Mouse (Mus musculus) liver, embryonic 16.5 days (tissue): ENCODE results near the gene Tmem161b. TPM values are rescaled to one million over a fixed set of nuclear protein-coding genes. Genes with fewer than 3 reads are reported as not detected.
"Not testable (repeated sequence)": the region's sequence is repeated elsewhere in the genome, so short reads cannot be mapped to it uniquely, and the experiment has no call there.

Experiments
- ATAC-seq: fragments of 200-750 bp; cut with Nextera tagmentation; 2 replicates; pipeline ENCODE4 v1.8.0; 2017; ENCODE audit warnings: low read depth, mild to moderate bottlenecking, moderate number of reproducible peaks, moderate library complexity
- H3K27ac ChIP-seq: fragments of 300-500 bp; sonication (generic); 2 replicates; pipeline ENCODE4 v1.5.1; 2014; ENCODE audit warnings: mild to moderate bottlenecking, low read length
- H3K27me3 ChIP-seq: fragments of 300-500 bp; sonication (generic); 2 replicates; pipeline ENCODE4 v1.6.1; 2014; ENCODE audit warnings: low read depth, low read length, mixed read lengths; ENCODE audit not compliant: control insufficient read depth, insufficient read depth
- H3K36me3 ChIP-seq: fragments of 300-500 bp; sonication (generic); 2 replicates; pipeline ENCODE4 v1.6.1; 2014; ENCODE audit warnings: mild to moderate bottlenecking; ENCODE audit not compliant: control insufficient read depth, insufficient read depth
- H3K4me1 ChIP-seq: fragments of 300-500 bp; sonication (generic); 2 replicates; pipeline ENCODE4 v1.6.1; 2014; ENCODE audit warnings: low read depth, low read length, mixed read lengths; ENCODE audit not compliant: control insufficient read depth
- H3K4me2 ChIP-seq: fragments of 300-500 bp; sonication (generic); 2 replicates; pipeline ENCODE4 v1.6.1; 2014; ENCODE audit warnings: low read depth, low read length, mixed read lengths
- H3K4me3 ChIP-seq: fragments of 300-500 bp; sonication (generic); 2 replicates; pipeline ENCODE4 v1.5.1; 2014; ENCODE audit warnings: low read depth, mild to moderate bottlenecking, low read length
- H3K9ac ChIP-seq: fragments of 300-500 bp; sonication (generic); 2 replicates; pipeline ENCODE4 v1.6.1; 2014; ENCODE audit warnings: low read depth, low read length
- H3K9me3 ChIP-seq: fragments of 300-500 bp; sonication (generic); replicated peaks from 2 replicates; pipeline ENCODE4 v1.6.1; 2016; ENCODE audit warnings: low read length; ENCODE audit not compliant: control insufficient read depth
- WGBS: fragments of 180-500 bp; shearing (Covaris S2); extraction: QIAGEN DNeasy Blood & Tissue Kit; methylation state at CpG from one replicate; pipeline ENCODE4 v1.1.7; 2014; ENCODE audit not compliant: insufficient replicate concordance; 5-methylcytosine and 5-hydroxymethylcytosine counted together
- polyA plus RNA-seq: library from polyadenylated mRNA; unstranded; fragments of >200 nt; fragmentation: Nextera tagmentation; extraction: Ambion mirVana; gene quantifications from 2 replicates; pipeline ENCODE4 v1.2.1, GENCODE M21; 2015

Tmem161b gene
- 5.0 and 5.9 TPM in 2 replicates for polyA plus RNA-seq

DNA sequence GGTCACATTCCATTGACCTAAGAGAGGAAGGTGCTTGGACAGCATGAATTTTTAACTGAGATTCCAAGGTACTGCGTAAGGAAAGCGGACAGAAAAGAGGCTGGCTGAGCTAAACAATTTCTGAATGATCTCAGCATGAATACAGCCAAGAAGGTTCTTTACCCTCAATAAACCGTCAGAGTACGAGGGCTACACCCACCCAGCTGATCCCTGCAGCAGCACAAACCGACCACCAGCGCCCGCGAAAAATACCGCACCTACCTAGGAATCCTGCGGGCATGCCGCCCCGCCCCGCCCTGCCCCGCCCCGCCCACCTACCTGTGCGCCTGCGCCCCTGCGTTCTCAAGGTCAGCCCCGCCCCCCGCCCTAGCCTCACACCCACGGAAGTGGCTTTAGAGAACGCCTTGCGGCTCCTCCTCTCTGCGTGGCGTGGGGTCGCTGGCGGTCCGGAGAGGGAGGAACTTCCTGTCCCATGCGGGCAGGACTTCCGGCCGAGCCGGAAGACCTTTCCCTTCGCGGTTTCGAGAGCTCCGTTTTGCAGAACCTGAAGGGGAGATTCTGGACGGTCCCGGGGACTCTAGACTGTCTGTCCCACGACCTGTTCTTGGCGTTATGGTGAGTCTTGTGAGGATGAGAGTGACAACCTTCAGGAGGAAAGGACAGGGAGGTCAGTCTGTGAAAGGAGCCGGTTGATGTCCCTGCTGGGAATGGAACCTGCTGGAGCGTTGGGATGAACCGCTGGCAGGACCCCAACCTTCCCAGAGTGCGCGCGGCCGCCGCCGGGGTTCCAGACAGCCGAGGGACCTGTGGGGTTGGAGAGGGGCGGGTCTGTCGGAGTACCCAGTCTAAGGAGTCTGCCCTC, at the start of gene Tmem161b:
Gene Tmem161b (plus strand): TSS at position 477 of the 862 bp plus-strand sequence.
- Histone ChIP-seq H3K36me3 (no peaks in the 10 kb centered on the region), H3K9me3 (no peaks in the 10 kb centered on the region), H3K9ac (peak within 1 kb of the TSS; percentile 68), H3K27me3 (no peaks in the 10 kb centered on the region), H3K27ac (peak within 1 kb of the TSS; percentile 54), H3K4me3 (peak within 1 kb of the TSS; percentile 77), H3K4me2 (peak within 1 kb of the TSS; percentile 78), H3K4me1 (peaks cover 6% of the 10 kb centered on the region)
- ATAC-seq, result peak; percentile 99
- under 1% methylated on average over 50 of the region's 52 CpGs for WGBS

DNA sequence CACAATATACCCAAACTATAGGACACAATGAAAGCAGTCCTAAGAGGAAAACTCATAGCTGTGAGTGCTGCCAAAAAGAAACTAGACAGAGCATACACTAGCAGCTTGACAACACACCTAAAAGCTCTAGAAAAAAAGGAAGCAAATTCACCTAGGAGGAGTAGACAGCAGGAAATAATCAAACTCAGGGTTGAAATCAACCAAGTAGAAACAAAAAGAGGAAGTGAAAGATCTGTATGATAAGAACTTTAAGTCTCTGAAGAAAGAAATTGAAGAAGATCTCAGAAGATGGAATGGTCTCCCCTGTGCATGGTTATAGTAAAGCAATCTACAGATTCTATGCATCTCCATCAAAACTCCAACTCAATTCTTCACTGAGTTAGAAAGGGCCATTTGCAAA, 36.3 kb upstream of the Tmem161b start:
- not testable (repeated sequence) for H3K27me3 ChIP-seq, ATAC-seq, H3K4me2 ChIP-seq, H3K27ac ChIP-seq, H3K4me1 ChIP-seq, H3K9me3 ChIP-seq, H3K9ac ChIP-seq, H3K4me3 ChIP-seq, H3K36me3 ChIP-seq

DNA sequence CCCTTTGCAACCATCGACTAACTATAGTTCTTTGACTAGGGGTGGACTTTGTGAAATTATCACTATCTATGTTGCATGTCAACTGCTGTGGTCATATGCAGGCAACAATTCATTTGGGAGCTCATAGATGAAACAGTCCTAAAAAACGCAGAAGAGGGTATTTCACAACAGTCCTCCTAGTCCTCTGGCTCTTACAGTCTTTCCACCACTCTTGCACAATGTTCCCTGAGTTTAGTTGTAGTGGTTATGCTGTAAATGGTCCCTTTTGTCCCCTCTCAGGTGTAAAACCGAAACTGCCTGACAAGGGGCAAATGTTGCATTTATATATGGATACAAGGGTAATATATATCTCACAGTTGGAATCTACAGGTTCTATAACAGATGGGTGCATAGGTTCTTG, 29.4 kb upstream of the Tmem161b start:
- H3K36me3 ChIP-seq, result no peaks in the 10 kb centered on the region
- H3K4me3 ChIP-seq, result no peak overlapping the region
- H3K9me3 ChIP-seq, result no peaks in the 10 kb centered on the region
- no peak for ATAC-seq
- H3K27ac ChIP-seq, result no peak overlapping the region
- WGBS, result 49% methylated on average over 3 of the region's 3 CpGs
- H3K9ac ChIP-seq, result no peak overlapping the region
- no peak overlapping the region for H3K4me2 ChIP-seq
- H3K4me1 ChIP-seq, result no peaks in the 10 kb centered on the region
- H3K27me3 ChIP-seq, result no peaks in the 10 kb centered on the region

DNA sequence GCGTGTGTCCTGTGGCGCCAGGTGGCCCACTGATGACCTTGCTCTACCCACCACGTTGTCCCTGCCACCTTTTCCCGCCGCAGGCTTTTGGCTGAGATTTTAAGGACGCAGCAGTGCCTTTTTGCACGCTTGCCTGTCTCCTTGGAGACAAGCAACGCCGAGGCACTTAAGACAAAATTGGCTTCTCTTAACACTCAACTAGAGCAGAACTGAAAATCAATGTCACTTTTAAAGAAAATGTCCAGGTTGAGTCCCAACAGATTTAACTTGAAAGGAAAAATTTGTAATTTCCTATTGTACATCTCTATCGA, 541 bp downstream of the Tmem161b start:
- 2% methylated on average over 10 of the region's 10 CpGs for WGBS
- peak overlapping the region; percentile 68 for H3K9ac ChIP-seq
- no peak for ATAC-seq
- H3K4me2 ChIP-seq, result peak overlapping the region; percentile 78
- no peaks in the 10 kb centered on the region for H3K27me3 ChIP-seq
- H3K9me3 ChIP-seq, result no peaks in the 10 kb centered on the region
- H3K36me3 ChIP-seq, result no peaks in the 10 kb centered on the region
- H3K4me3 ChIP-seq, result peak overlapping the region; percentile 77
- peaks cover 6% of the 10 kb centered on the region for H3K4me1 ChIP-seq
- peak overlapping the region; percentile 54; the same call in 1 of the 2 replicates for H3K27ac ChIP-seq

DNA sequence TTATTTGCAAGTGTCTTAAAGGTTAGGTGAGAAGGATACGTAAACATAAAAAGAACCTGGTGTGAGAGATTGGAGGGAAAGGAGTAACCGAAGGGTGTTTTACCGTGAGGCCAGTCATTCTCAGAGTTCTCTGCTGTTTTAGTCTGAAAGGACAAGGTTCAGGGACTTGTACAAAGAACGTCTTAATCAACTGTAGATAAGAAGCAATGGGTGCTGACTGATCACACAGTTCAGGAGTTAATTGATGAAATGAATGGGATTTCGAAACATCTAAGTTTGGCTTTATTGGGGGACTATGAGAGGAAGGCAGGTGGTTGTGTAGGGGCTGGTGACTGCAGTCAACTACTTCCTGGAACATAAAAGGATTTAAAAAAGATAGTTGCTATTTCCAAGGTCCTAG, 922 bp downstream of the Tmem161b start:
- 35% methylated on average over 5 of the region's 5 CpGs for WGBS
- no peak for ATAC-seq
- no peak overlapping the region for H3K27ac ChIP-seq

DNA sequence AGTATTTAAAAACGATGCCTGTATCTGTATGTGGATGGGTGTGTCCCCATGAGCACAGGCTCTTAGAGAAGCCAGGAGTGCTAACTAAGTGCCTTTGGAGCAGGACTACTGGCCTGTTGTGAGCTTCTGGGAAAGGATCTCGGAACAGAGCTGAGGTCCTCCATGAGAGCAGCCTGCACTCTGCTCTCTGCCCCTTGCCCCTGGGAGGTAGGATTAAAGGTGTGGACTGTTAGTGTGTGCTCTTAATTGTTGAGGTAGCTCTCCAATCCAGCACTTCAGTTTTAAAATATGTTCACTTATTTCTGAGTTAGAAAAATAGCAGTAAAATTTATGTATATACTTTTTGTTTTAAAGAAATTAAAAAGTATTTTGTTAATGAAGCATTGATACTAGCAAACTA, 11.9 kb downstream of the Tmem161b start:
- WGBS, result 65% methylated on average over 2 of the region's 2 CpGs
- no peak for ATAC-seq
- Histone ChIP-seq H3K27ac (no peak overlapping the region), H3K36me3 (no peaks in the 10 kb centered on the region), H3K4me3 (no peak overlapping the region), H3K4me2 (no peak overlapping the region), H3K27me3 (no peaks in the 10 kb centered on the region), H3K9me3 (no peaks in the 10 kb centered on the region), H3K9ac (no peak overlapping the region), H3K4me1 (no peaks in the 10 kb centered on the region)

More for the DNA sequence above, 922 bp downstream of the Tmem161b start:
- Histone ChIP-seq H3K4me3 (peak overlapping the region; percentile 77), H3K4me2 (peak overlapping the region; percentile 78), H3K27me3 (no peaks in the 10 kb centered on the region), H3K36me3 (no peaks in the 10 kb centered on the region), H3K9me3 (no peaks in the 10 kb centered on the region), H3K9ac (peak overlapping the region; percentile 14; the same call in 1 of the 2 replicates), H3K4me1 (peaks cover 6% of the 10 kb centered on the region)

DNA sequence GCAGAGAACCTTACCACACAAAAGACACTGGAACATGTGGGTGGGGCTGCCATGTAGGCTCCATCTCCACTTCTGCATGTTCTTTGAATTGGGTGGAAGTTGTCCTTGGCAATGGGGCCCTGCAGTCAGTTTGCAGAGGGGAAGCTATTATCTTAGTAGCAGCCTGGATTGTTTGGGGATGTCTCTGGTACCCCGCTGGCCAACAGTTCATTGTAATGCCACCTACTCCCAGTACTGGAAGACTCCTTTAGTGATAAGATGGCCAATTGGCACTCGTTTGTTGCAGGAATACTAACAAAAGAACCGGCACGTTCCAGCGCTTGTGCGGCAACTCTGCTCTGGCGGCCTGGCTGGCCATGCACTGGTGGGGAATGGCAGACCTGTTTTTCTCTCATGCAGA, 14.7 kb downstream of the Tmem161b start:
- Histone ChIP-seq H3K9ac (no peak overlapping the region), H3K27ac (no peak overlapping the region), H3K36me3 (no peaks in the 10 kb centered on the region), H3K4me3 (no peak overlapping the region), H3K4me2 (no peak overlapping the region), H3K4me1 (no peaks in the 10 kb centered on the region), H3K9me3 (no peaks in the 10 kb centered on the region), H3K27me3 (no peaks in the 10 kb centered on the region)
- 78% methylated on average over 7 of the region's 7 CpGs for WGBS
- ATAC-seq, result no peak

DNA sequence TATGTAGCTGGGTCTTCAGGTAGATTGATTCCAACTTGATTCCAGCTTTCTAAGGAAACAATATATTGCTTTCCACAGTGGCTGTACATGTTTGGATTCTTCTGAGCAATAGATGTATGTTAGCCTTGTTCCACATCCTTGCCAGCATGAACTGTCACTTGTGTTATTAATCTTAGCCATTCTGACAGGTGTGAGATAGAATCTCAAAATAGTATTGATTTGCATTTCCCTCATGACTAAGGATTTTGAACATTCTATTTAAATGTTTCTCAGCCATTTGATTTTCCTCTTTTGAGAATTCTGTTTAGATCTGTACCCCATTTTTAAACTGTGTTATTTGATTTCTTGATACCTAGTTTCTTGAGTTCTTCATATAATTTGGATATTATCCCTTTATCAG, 16.1 kb downstream of the Tmem161b start:
- no peaks in the 10 kb centered on the region for H3K36me3 ChIP-seq
- H3K27me3 ChIP-seq, result no peaks in the 10 kb centered on the region
- H3K4me2 ChIP-seq, result no peak overlapping the region
- H3K9me3 ChIP-seq, result no peaks in the 10 kb centered on the region
- no peaks in the 10 kb centered on the region for H3K4me1 ChIP-seq
- no peak overlapping the region for H3K4me3 ChIP-seq
- ATAC-seq, result no peak
- no peak overlapping the region for H3K9ac ChIP-seq
- H3K27ac ChIP-seq, result no peak overlapping the region

DNA sequence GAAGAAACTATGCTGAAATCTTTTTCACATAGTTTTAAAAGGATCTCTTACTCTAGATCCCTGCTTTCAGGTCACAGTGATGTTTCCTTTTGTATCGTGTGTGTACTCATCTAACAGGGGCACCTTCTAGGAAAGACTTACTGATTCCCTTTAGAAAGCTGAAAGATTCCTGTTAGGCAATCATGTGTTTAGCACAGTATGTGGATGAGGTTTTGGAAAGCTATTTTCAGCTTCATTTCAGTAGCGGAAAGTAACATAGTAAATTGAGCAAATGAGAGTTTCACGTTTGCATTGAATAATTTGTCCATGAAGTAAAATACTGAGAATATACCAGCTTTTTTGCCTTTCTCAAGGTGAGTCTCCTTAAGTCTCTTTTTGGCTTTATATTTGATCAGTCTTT, 26.0 kb downstream of the Tmem161b start:
- Histone ChIP-seq H3K27ac (no peak overlapping the region), H3K4me1 (no peaks in the 10 kb centered on the region), H3K27me3 (no peaks in the 10 kb centered on the region), H3K4me3 (no peak overlapping the region), H3K36me3 (no peaks in the 10 kb centered on the region), H3K4me2 (no peak overlapping the region), H3K9me3 (no peaks in the 10 kb centered on the region), H3K9ac (no peak overlapping the region)
- WGBS, result 73% methylated on average over 3 of the region's 3 CpGs
- ATAC-seq, result no peak
